Mouse (Mus musculus): ENCODE data around the gene Il18r1.

- TF ChIP-seq POLR2A (IDR thresholded peaks at IDR 0.05; ENCODE audit: insufficient read depth, low read depth, low read length) (no peak), CTCF (IDR thresholded peaks at IDR 0.05) (no peak)
These were observed 11.4 kb downstream of the Il18r1 start for GRCm38 (mm10) chr1:40476756-40477155.
